Mouse (Mus musculus): ENCODE results near the gene Fnbp4.

DNA sequence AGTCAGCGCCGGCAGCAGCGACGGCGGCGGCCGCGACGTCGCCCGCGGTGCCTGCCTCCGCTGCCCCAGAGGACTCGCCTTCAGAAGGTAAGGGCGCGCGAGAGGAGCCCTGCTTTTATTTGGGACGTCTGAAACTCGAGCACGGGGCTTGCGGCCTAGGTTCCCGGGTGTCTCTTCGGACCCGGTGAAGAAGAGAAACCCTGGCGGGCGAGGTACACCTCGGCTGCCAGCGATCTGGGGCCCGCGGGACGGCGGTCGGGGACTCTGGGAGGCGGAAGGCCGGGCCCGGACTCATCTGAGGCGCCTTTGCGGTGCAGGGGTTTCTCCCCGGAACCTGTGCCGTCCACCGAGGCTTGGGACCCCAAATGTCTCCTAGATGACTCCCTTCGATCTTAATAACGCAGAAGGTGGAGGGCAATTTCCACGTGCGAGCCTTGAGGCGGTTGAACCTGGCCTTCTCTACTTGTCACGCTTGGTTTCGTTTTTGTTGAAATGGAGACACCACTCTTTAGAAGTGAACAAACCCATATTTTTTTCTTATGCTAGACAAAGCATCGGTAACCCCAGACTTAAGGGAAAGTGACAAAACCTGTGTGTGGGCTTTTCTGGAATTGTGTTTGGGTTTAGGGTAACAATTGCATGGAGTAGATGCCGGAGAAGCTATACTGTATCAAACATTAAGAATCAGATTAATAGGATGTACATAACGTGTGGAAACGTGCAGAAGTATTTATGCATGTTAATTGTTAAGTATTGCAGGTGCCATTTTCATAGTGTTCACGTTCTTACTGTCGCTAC lies 769 bp downstream of the Fnbp4 start:
- no peak for TF ChIP-seq CTCF (IDR thresholded peaks at IDR 0.05; ENCODE audit: control insufficient read depth, insufficient read depth, low read length)
- no peak for TF ChIP-seq POLR2A (IDR thresholded peaks at IDR 0.05; ENCODE audit: borderline replicate concordance, control insufficient read depth, low read depth, low read length)
